Mouse (Mus musculus) embryonic facial prominence, embryonic 13.5 days (tissue): ENCODE data around the gene Cd2ap. TPM values are rescaled to one million over a fixed set of nuclear protein-coding genes. Genes with fewer than 3 reads are reported as not detected.
A peak's percentile ranks its signal among the peaks of the same experiment; 100 is the strongest.
"Not testable (repeated sequence)": the region's sequence is repeated elsewhere in the genome, so short reads cannot be mapped to it uniquely, and the experiment has no call there.

Experiments used
- ATAC-seq: fragments of 200-750 bp; cut with Nextera tagmentation; 2 replicates; pipeline ENCODE4 v1.8.0; 2017; ENCODE audit warnings: low read depth; ENCODE audit not compliant: insufficient number of reproducible peaks, insufficient read depth, low FRiP score, low TSS enrichment
- H3K27ac ChIP-seq: fragments of 300-500 bp; sonication (generic); 2 replicates; pipeline ENCODE4 v1.5.1; 2015; ENCODE audit warnings: moderate library complexity, mild to moderate bottlenecking, inconsistent platforms
- H3K27me3 ChIP-seq: fragments of 300-500 bp; sonication (generic); 2 replicates; pipeline ENCODE4 v1.6.1; 2015; ENCODE audit warnings: mild to moderate bottlenecking, inconsistent platforms
- H3K36me3 ChIP-seq: fragments of 300-500 bp; sonication (generic); 2 replicates; pipeline ENCODE4 v1.6.1; 2015; ENCODE audit warnings: mild to moderate bottlenecking, inconsistent platforms
- H3K4me1 ChIP-seq: fragments of 300-500 bp; sonication (generic); 2 replicates; pipeline ENCODE4 v1.6.1; 2015; ENCODE audit warnings: inconsistent platforms
- H3K4me2 ChIP-seq: fragments of 300-500 bp; sonication (generic); 2 replicates; pipeline ENCODE4 v1.6.1; 2015; ENCODE audit warnings: moderate library complexity, mild to moderate bottlenecking, inconsistent platforms
- H3K4me3 ChIP-seq: fragments of 300-500 bp; sonication (generic); 2 replicates; pipeline ENCODE4 v1.5.1; 2015; ENCODE audit warnings: mild to moderate bottlenecking, inconsistent platforms
- H3K9ac ChIP-seq: fragments of 300-500 bp; sonication (generic); 2 replicates; pipeline ENCODE4 v1.6.1; 2015; ENCODE audit warnings: mild to moderate bottlenecking, inconsistent platforms
- H3K9me3 ChIP-seq: fragments of 300-500 bp; sonication (generic); 2 replicates; pipeline ENCODE4 v1.6.1; 2016; ENCODE audit warnings: inconsistent platforms
- WGBS: fragments of 180-500 bp; shearing (Covaris S2); methylation state at CpG from one replicate; pipeline ENCODE4 v1.1.7; 2015; ENCODE audit warnings: mixed read lengths; 5-methylcytosine and 5-hydroxymethylcytosine counted together
- polyA plus RNA-seq: library from polyadenylated mRNA; unstranded; fragments of >200 nt; fragmentation: Nextera tagmentation; extraction: Ambion mirVana; gene quantifications from 2 replicates; pipeline ENCODE4 v1.2.1, GENCODE M21; 2015

The Cd2ap gene
- 22.3 and 22.6 TPM in 2 replicates for polyA plus RNA-seq

- Histone ChIP-seq H3K9me3 (no peaks in the 10 kb centered on the region), H3K4me3 (peak within 1 kb of the TSS; percentile 90), H3K4me1 (peaks cover 9% of the 10 kb centered on the region), H3K27me3 (no peaks in the 10 kb centered on the region), H3K9ac (peak within 1 kb of the TSS; percentile 98), H3K27ac (peak within 1 kb of the TSS; percentile 97), H3K4me2 (peak within 1 kb of the TSS; percentile 70), H3K36me3 (no peaks in the 10 kb centered on the region)
- WGBS, result under 1% methylated on average over 76 of the region's 94 CpGs
- peak; percentile 95 for ATAC-seq
Measured at GRCm38 (mm10) chr17:42876001-42876903, at the start of gene Cd2ap. TSS of gene Cd2ap (minus strand) at chr17:42876665.

- H3K4me2 ChIP-seq, result no peak overlapping the region
- H3K9me3 ChIP-seq, result no peaks in the 10 kb centered on the region
- no peak for ATAC-seq
- H3K27me3 ChIP-seq, result no peaks in the 10 kb centered on the region
- 83% methylated on average over 5 of the region's 5 CpGs for WGBS
- H3K36me3 ChIP-seq, result no peaks in the 10 kb centered on the region
- H3K27ac ChIP-seq, result no peak overlapping the region
- no peak overlapping the region for H3K9ac ChIP-seq
- H3K4me1 ChIP-seq, result no peaks in the 10 kb centered on the region
- no peak overlapping the region for H3K4me3 ChIP-seq
Measured at GRCm38 (mm10) chr17:42924731-42925130, 48.3 kb upstream of the Cd2ap start.

- no peak overlapping the region for H3K9ac ChIP-seq
- no peaks in the 10 kb centered on the region for H3K27me3 ChIP-seq
- 26% methylated on average over 9 of the region's 9 CpGs for WGBS
- no peak overlapping the region for H3K4me3 ChIP-seq
- ATAC-seq, result no peak
- no peaks in the 10 kb centered on the region for H3K9me3 ChIP-seq
- H3K36me3 ChIP-seq, result no peaks in the 10 kb centered on the region
- peaks cover 6% of the 10 kb centered on the region; the same call in 1 of the 2 replicates for H3K4me1 ChIP-seq
- H3K4me2 ChIP-seq, result no peak overlapping the region
- peak overlapping the region; percentile 60 for H3K27ac ChIP-seq
Measured at GRCm38 (mm10) chr17:42918810-42919209, 42.3 kb upstream of the Cd2ap start.

GRCm38 (mm10) chr17:42914726-42915125 lies 38.3 kb upstream of the Cd2ap start:
- H3K36me3 ChIP-seq, result no peaks in the 10 kb centered on the region
- no peak overlapping the region for H3K4me2 ChIP-seq
- H3K27ac ChIP-seq, result no peak overlapping the region
- ATAC-seq, result no peak
- WGBS, result 82% methylated on average over 7 of the region's 7 CpGs
- H3K4me1 ChIP-seq, result peaks cover 6% of the 10 kb centered on the region; the same call in 1 of the 2 replicates
- H3K9ac ChIP-seq, result no peak overlapping the region
- H3K27me3 ChIP-seq, result no peaks in the 10 kb centered on the region
- H3K9me3 ChIP-seq, result no peaks in the 10 kb centered on the region
- no peak overlapping the region for H3K4me3 ChIP-seq

GRCm38 (mm10) chr17:42912193-42912592 lies 35.7 kb upstream of the Cd2ap start:
- Histone ChIP-seq H3K4me2 (no peak overlapping the region), H3K4me3 (no peak overlapping the region), H3K36me3 (no peaks in the 10 kb centered on the region), H3K27ac (no peak overlapping the region), H3K9me3 (no peaks in the 10 kb centered on the region), H3K4me1 (no peaks in the 10 kb centered on the region), H3K27me3 (no peaks in the 10 kb centered on the region), H3K9ac (no peak overlapping the region)
- no peak for ATAC-seq
- WGBS, result 81% methylated on average over 6 of the region's 6 CpGs

GRCm38 (mm10) chr17:42910476-42910875 lies 34.0 kb upstream of the Cd2ap start:
- no peak for ATAC-seq
- Histone ChIP-seq H3K4me1 (no peaks in the 10 kb centered on the region), H3K9me3 (no peaks in the 10 kb centered on the region), H3K9ac (no peak overlapping the region), H3K4me3 (no peak overlapping the region), H3K4me2 (no peak overlapping the region), H3K27me3 (no peaks in the 10 kb centered on the region), H3K27ac (no peak overlapping the region), H3K36me3 (no peaks in the 10 kb centered on the region)
- 82% methylated on average over 3 of the region's 3 CpGs for WGBS

- H3K4me1 ChIP-seq, result no peaks in the 10 kb centered on the region
Measured at GRCm38 (mm10) chr17:42909376-42909775, 32.9 kb upstream of the Cd2ap start.

GRCm38 (mm10) chr17:42908744-42909370 lies 32.4 kb upstream of the Cd2ap start:
- Histone ChIP-seq H3K4me1 (no peaks in the 10 kb centered on the region), H3K36me3 (no peaks in the 10 kb centered on the region), H3K4me2 (no peak overlapping the region), H3K4me3 (no peak overlapping the region), H3K27ac (no peak overlapping the region), H3K9me3 (no peaks in the 10 kb centered on the region), H3K27me3 (no peaks in the 10 kb centered on the region), H3K9ac (no peak overlapping the region)
- WGBS, result 70% methylated on average over 9 of the region's 9 CpGs
- ATAC-seq, result no peak

More at GRCm38 (mm10) chr17:42909376-42909775, 32.9 kb upstream of the Cd2ap start:
- no peak overlapping the region for H3K4me3 ChIP-seq
- no peak for ATAC-seq
- H3K27me3 ChIP-seq, result no peaks in the 10 kb centered on the region
- H3K9ac ChIP-seq, result no peak overlapping the region
- no peaks in the 10 kb centered on the region for H3K36me3 ChIP-seq
- WGBS, result 72% methylated on average over 9 of the region's 9 CpGs
- no peaks in the 10 kb centered on the region for H3K9me3 ChIP-seq
- no peak overlapping the region for H3K27ac ChIP-seq
- no peak overlapping the region for H3K4me2 ChIP-seq

GRCm38 (mm10) chr17:42908136-42908535 lies 31.7 kb upstream of the Cd2ap start:
- no peak for ATAC-seq
- Histone ChIP-seq H3K4me3 (no peak overlapping the region), H3K4me2 (no peak overlapping the region), H3K9me3 (no peaks in the 10 kb centered on the region), H3K27ac (no peak overlapping the region), H3K4me1 (no peaks in the 10 kb centered on the region), H3K9ac (no peak overlapping the region), H3K27me3 (no peaks in the 10 kb centered on the region), H3K36me3 (no peaks in the 10 kb centered on the region)
- 86% methylated on average over 3 of the region's 3 CpGs for WGBS

GRCm38 (mm10) chr17:42906456-42906855 lies 30.0 kb upstream of the Cd2ap start:
- not testable (repeated sequence) for H3K36me3 ChIP-seq, H3K9me3 ChIP-seq, H3K27ac ChIP-seq, H3K9ac ChIP-seq, ATAC-seq, H3K4me1 ChIP-seq, H3K4me2 ChIP-seq, H3K27me3 ChIP-seq, H3K4me3 ChIP-seq
- WGBS, result 96% methylated on average over 1 of the region's 1 CpGs

GRCm38 (mm10) chr17:42905919-42906318 lies 29.5 kb upstream of the Cd2ap start:
- no peak overlapping the region for H3K27ac ChIP-seq
- whole genome bisulfite sequencing, result 85% methylated on average over 6 of the region's 6 CpGs
- no peak for ATAC-seq
- no peaks in the 10 kb centered on the region for H3K36me3 ChIP-seq
- H3K9me3 ChIP-seq, result no peaks in the 10 kb centered on the region
- no peak overlapping the region for H3K4me3 ChIP-seq
- no peaks in the 10 kb centered on the region for H3K27me3 ChIP-seq
- no peaks in the 10 kb centered on the region for H3K4me1 ChIP-seq
- no peak overlapping the region for H3K4me2 ChIP-seq
- no peak overlapping the region for H3K9ac ChIP-seq

- Histone ChIP-seq H3K4me1 (no peaks in the 10 kb centered on the region), H3K27ac (no peak overlapping the region), H3K36me3 (no peaks in the 10 kb centered on the region), H3K9ac (no peak overlapping the region), H3K9me3 (peaks cover 8% of the 10 kb centered on the region), H3K27me3 (no peaks in the 10 kb centered on the region), H3K4me2 (no peak overlapping the region), H3K4me3 (no peak overlapping the region)
- ATAC-seq, result no peak
- 66% methylated on average over 2 of the region's 2 CpGs for WGBS
Measured at GRCm38 (mm10) chr17:42900795-42901194, 24.3 kb upstream of the Cd2ap start.
